Mouse (Mus musculus) thymus, adult 2 months (tissue): ENCODE results near the gene Hmgcs1.

Experiments used
- CTCF ChIP-seq: fragments of 200-500 bp; IDR thresholded peaks from 2 replicates; pipeline ENCODE4 v1.5.1; 2012; ENCODE audit warnings: mild to moderate bottlenecking, control low read depth, low read length, moderate library complexity, borderline replicate concordance; ENCODE audit not compliant: control insufficient read depth, poor library complexity, insufficient read depth; ENCODE audit errors: extremely low read depth
- POLR2A ChIP-seq: fragments of 200-500 bp; IDR thresholded peaks from 2 replicates; pipeline ENCODE4 v1.6.1; 2012; ENCODE audit warnings: mild to moderate bottlenecking, low read length, control low read depth, moderate library complexity; ENCODE audit not compliant: control insufficient read depth, poor library complexity, insufficient read depth; ENCODE audit errors: extremely low read depth

- TF ChIP-seq CTCF (no peak), POLR2A (no peak)
These were observed 23.1 kb downstream of the Hmgcs1 start for GRCm38 (mm10) chr13:119713107-119713787.
